Mouse (Mus musculus): ENCODE data around the gene Syt14.

DNA sequence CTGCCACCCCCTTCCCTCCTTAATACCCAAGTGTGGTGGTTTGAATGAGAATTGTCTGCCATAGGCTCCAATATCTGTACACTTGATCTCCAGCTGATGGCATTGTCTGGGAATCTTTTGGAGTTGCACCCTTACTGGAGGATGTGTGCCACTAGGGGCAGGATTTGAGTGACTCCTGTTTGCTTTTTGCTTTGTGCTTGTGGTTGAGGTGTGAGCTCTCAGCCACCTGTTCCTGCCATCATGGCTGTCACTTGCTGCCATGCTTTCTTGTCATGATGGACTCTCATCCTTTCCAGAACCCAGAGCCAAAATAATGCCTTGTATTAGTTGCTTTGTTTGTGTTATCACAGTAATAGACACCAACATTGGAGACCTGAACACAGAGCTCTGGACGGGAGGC is 165.8 kb downstream of the Syt14 start:
- TF ChIP-seq CTCF (conservative IDR thresholded peaks at IDR 0.05; ENCODE audit: insufficient read depth, insufficient read length, low read depth, low read length), result no peak
- no peak for TF ChIP-seq POLR2A (IDR thresholded peaks at IDR 0.05; ENCODE audit: low read depth, low read length)
